12 mouse cellular contexts compared by ENCODE assay signal in genomic region chr7:81725986-81726727, GRCm38 (mm10). TPM values are rescaled to one million over a fixed set of nuclear protein-coding genes. Genes with fewer than 3 reads are reported as not detected.
DNase-seq lines count a peak whose midpoint lies in the region; ATAC-seq lines count a peak whose summit lies in the region.
"Had no signal": no experiment of that assay in that cellular context is flagged by ENCODE, and none has a peak within 500 bp of the region (broad histone marks: within the 10 kb centered on the region; RNA-seq: fewer than 3 reads in every experiment).

No protein-coding gene starts in this region.

- H3K4me1 ChIP-seq in forebrain, embryonic 10.5 days: peaks cover 2% of the 10 kb centered on the region
- H3K4me1 ChIP-seq: forebrain, embryonic 15.5 days; stomach, embryonic 15.5 days had no signal

- H3K4me3 ChIP-seq in forebrain, embryonic 10.5 days: no peak overlapping the region
- H3K4me3 ChIP-seq: forebrain, embryonic 15.5 days; stomach, embryonic 15.5 days had no signal

- peak; percentile 88 for DNase-seq in heart, adult 11 months
- DNase-seq in heart, postnatal 25 days (ENCODE audit: low spot score): no peak
- DNase-seq in forebrain, embryonic 10.5 days (ENCODE audit: extremely low spot score, low spot score): no peak
- DNase-seq in kidney, postnatal 14 days: no peak
- DNase-seq in left cerebral cortex, adult 11 months (ENCODE audit: low spot score): no peak
- DNase-seq: kidney, postnatal 25 days; right cerebral cortex, adult 18-20 months had no signal

- intact Hi-C loops in heart, postnatal 25 days (cut with DNase I): no loop called here

- no peaks in the 10 kb centered on the region for H3K36me3 ChIP-seq in forebrain, embryonic 10.5 days (replicated peaks)
- H3K36me3 ChIP-seq: forebrain, embryonic 15.5 days; stomach, embryonic 15.5 days had no signal

- H3K9me3 ChIP-seq in forebrain, embryonic 10.5 days: no peaks in the 10 kb centered on the region
- H3K9me3 ChIP-seq: forebrain, embryonic 15.5 days; stomach, embryonic 15.5 days had no signal

- ATAC-seq in granulocyte monocyte progenitor cell, adult 5-6 weeks (replicated peaks; ENCODE audit: poor library complexity, severe bottlenecking): peak; percentile 59
- peak; percentile 85 to 91 for ATAC-seq in hematopoietic stem cell, adult 5-6 weeks (replicated peaks in 1 of 2; ENCODE audit: insufficient read depth in 1 of 2, low FRiP score in 2 of 2, low TSS enrichment in 1 of 2, low read depth in 1 of 2, poor library complexity in 2 of 2, severe bottlenecking in 2 of 2)
- peak; percentile 66 for ATAC-seq in megakaryocyte, adult 5-6 weeks (ENCODE audit: poor library complexity, severe bottlenecking)
- ATAC-seq: forebrain, embryonic 15.5 days had no signal

- no peaks in the 10 kb centered on the region for H3K27me3 ChIP-seq in forebrain, embryonic 10.5 days (ENCODE audit: poor library complexity, severe bottlenecking)
- H3K27me3 ChIP-seq: forebrain, embryonic 15.5 days; stomach, embryonic 15.5 days had no signal

- 89% methylated on average over 18 of the region's 18 CpGs for WGBS in forebrain, embryonic 10.5 days

- H3K27ac ChIP-seq in forebrain, embryonic 10.5 days: no peak overlapping the region
- H3K27ac ChIP-seq: forebrain, embryonic 15.5 days; stomach, embryonic 15.5 days had no signal

RNA-seq across cellular contexts. Expression of gene Homer2, which starts 18.8 kb away (rescaled TPM):
- total RNA-seq in heart, postnatal 25 days (2021): 100 to 1,000 TPM; 102 to 112 TPM
- total RNA-seq in granulocyte monocyte progenitor cell, adult 5-6 weeks (2014; fragmentation: Nextera tagmentation): 0.11 and 0.39 TPM in 2 replicates
- 1.5 and 5.2 TPM in 2 replicates for total RNA-seq in granulocyte monocyte progenitor cell, adult 5-6 weeks (2017)
- 0.45 and 1.1 TPM in 2 replicates for total RNA-seq in hematopoietic stem cell, adult 5-6 weeks (2017)
- total RNA-seq in megakaryocyte, adult 5-6 weeks (2015): 0.14 and 0.42 TPM in 2 replicates
- 0.04 and 0.57 TPM in 2 replicates for total RNA-seq in megakaryocyte, adult 5-6 weeks (2017)
- 12.6 and 13.1 TPM in 2 replicates for polyA plus RNA-seq in forebrain, embryonic 10.5 days (2016; fragmentation: Nextera tagmentation; extraction: Ambion mirVana)

RNA-seq across cellular contexts. Expression of gene Ramac, which starts 36.6 kb away (rescaled TPM):
- total RNA-seq in heart, postnatal 25 days (2021): 10 to 100 TPM; 30.0 to 31.1 TPM
- total RNA-seq in granulocyte monocyte progenitor cell, adult 5-6 weeks (2014; fragmentation: Nextera tagmentation): 63.3 and 65.3 TPM in 2 replicates
- total RNA-seq in granulocyte monocyte progenitor cell, adult 5-6 weeks (2017): 88.6 and 89.8 TPM in 2 replicates
- 70.3 and 92.4 TPM in 2 replicates for total RNA-seq in hematopoietic stem cell, adult 5-6 weeks (2017)
- 112 and 116 TPM in 2 replicates for total RNA-seq in megakaryocyte, adult 5-6 weeks (2015)
- total RNA-seq in megakaryocyte, adult 5-6 weeks (2017): 91.9 and 93.4 TPM in 2 replicates
- 127 and 129 TPM in 2 replicates for polyA plus RNA-seq in forebrain, embryonic 10.5 days (2016; fragmentation: Nextera tagmentation; extraction: Ambion mirVana)

Comparison
In these comparisons a context has a peak if more than half of its experiments do, and no peak if none do; other contexts are left out.
1. RNA of gene Homer2, which starts 18.8 kb away (total RNA-seq): 102 to 112 TPM in heart, postnatal 25 days; 0.11 to 5.2 TPM in granulocyte monocyte progenitor cell, adult 5-6 weeks, 0.45 to 1.1 TPM in hematopoietic stem cell, adult 5-6 weeks and 0.04 to 0.57 TPM in megakaryocyte, adult 5-6 weeks; every median in the first group is over 10 times any median in the second.
2. Peak in every context shown above with its lines, with median percentiles within 50 percentile points of each other: ATAC-seq.